Mouse (Mus musculus) embryonic facial prominence, embryonic 12.5 days (tissue): ENCODE data around the gene Borcs7. TPM values are rescaled to one million over a fixed set of nuclear protein-coding genes. Genes with fewer than 3 reads are reported as not detected.

Experiments
- ATAC-seq: fragments of 200-750 bp; cut with Nextera tagmentation; 2 replicates; pipeline ENCODE4 v1.8.0; 2017; ENCODE audit not compliant: insufficient number of reproducible peaks, insufficient read depth, low FRiP score, low TSS enrichment
- H3K27ac ChIP-seq: fragments of 300-500 bp; sonication (generic); 2 replicates; pipeline ENCODE4 v1.5.1; 2016; ENCODE audit warnings: mild to moderate bottlenecking
- H3K27me3 ChIP-seq: fragments of 300-500 bp; sonication (generic); 2 replicates; pipeline ENCODE4 v1.6.1; 2016; ENCODE audit warnings: mild to moderate bottlenecking, moderate library complexity
- H3K36me3 ChIP-seq: fragments of 300-500 bp; sonication (generic); 2 replicates; pipeline ENCODE4 v1.6.1; 2016; ENCODE audit warnings: mild to moderate bottlenecking
- H3K4me1 ChIP-seq: fragments of 300-500 bp; sonication (generic); 2 replicates; pipeline ENCODE4 v1.6.1; 2016
- H3K4me2 ChIP-seq: fragments of 300-500 bp; sonication (generic); replicated peaks from 2 replicates; pipeline ENCODE4 v1.6.1; 2016; ENCODE audit warnings: mild to moderate bottlenecking, moderate library complexity
- H3K4me3 ChIP-seq: fragments of 300-500 bp; sonication (generic); 2 replicates; pipeline ENCODE4 v1.5.1; 2016; ENCODE audit warnings: mild to moderate bottlenecking
- H3K9ac ChIP-seq: fragments of 300-500 bp; sonication (generic); 2 replicates; pipeline ENCODE4 v1.6.1; 2016; ENCODE audit warnings: mild to moderate bottlenecking, moderate library complexity
- H3K9me3 ChIP-seq: fragments of 300-500 bp; sonication (generic); 2 replicates; pipeline ENCODE4 v1.6.1; 2016; ENCODE audit warnings: mild to moderate bottlenecking, moderate library complexity
- WGBS: fragments of 180-500 bp; shearing (Covaris S2); methylation state at CpG from one replicate; pipeline ENCODE4 v1.1.7; 2016; 5-methylcytosine and 5-hydroxymethylcytosine counted together
- polyA plus RNA-seq: library from polyadenylated mRNA; unstranded; fragments of >200 nt; fragmentation: Nextera tagmentation; extraction: Ambion mirVana; gene quantifications from 2 replicates; pipeline ENCODE4 v1.2.1, GENCODE M21; 2016

Gene Borcs7
- polyA plus RNA-seq, 1 experiment from 2014 or later: 16.1 TPM

DNA sequence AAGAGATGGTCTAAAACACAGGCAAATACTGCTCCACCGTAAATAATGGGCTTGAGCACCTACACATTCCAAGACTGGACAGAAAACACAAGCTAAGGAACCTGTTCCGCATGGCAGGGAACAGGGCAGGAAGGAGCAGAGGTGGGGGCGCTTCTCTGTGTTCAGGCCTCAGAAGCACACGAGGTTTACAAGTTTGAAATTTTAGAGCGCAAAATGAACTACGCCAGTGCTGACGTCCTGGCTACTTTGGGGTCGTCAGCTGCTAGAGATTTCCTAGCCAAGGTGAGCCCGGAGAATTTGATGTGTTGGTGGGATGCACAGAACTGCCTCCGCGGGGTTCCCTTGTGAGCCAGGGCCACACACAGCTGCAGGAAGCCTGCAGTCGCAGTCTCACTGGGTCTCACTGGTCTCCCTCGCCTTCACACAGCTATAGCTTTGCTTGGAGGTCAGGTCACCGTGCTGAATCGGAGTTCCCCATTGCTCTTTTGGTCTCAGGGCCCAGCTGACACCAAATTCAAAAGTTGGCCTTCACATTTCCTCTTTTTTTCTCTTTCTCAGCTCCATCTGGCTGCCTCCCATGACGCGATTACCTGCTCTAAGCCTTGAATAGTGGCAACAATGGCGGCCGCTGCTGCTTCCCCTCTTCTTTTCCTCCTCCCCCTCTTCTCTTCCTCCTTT, 8.3 kb downstream of the Borcs7 start:
- no peaks in the 10 kb centered on the region for H3K27me3 ChIP-seq
- no peak overlapping the region for H3K9ac ChIP-seq
- 0 out of 2 replicates have a peak, but pooled peaks cover 10% of the 10 kb centered on the region for H3K36me3 ChIP-seq
- H3K4me3 ChIP-seq: no peak overlapping the region
- no peaks in the 10 kb centered on the region for H3K9me3 ChIP-seq
- WGBS: 47% methylated on average over 19 of the region's 19 CpGs
- ATAC-seq: no peak
- H3K4me2 ChIP-seq: no peak overlapping the region
- H3K4me1 ChIP-seq: no peaks in the 10 kb centered on the region
- no peak overlapping the region for H3K27ac ChIP-seq

DNA sequence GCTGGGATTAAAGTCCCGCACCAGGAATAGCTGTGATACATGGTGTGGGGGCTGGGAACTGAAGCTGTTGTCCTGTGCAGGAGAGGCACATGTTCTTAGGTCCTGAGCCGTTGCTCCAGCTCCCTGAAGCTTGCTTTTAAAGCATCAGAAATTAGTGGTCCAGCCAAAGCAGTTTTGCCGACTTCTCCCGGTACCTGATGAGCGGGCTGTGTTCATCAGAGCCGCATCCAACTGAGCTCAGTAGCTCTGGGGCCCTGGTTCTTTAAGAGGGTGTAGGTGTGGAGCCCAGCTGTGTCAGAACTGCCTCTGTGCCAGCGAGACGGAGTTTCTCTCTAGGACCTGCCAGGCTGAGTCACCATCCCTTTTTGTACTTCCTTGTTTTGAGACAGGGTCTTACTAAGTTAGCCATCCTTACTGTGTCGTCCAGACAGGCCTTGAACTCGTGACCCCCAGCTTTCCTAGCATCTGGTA, 9.3 kb downstream of the Borcs7 start:
- Histone ChIP-seq H3K9ac (no peak overlapping the region), H3K27me3 (no peaks in the 10 kb centered on the region), H3K36me3 (0 out of 2 replicates have a peak, but pooled peaks cover 10% of the 10 kb centered on the region), H3K4me1 (no peaks in the 10 kb centered on the region), H3K4me2 (no peak overlapping the region), H3K9me3 (no peaks in the 10 kb centered on the region), H3K27ac (no peak overlapping the region), H3K4me3 (no peak overlapping the region)
- ATAC-seq: no peak
- WGBS: 73% methylated on average over 10 of the region's 10 CpGs

DNA sequence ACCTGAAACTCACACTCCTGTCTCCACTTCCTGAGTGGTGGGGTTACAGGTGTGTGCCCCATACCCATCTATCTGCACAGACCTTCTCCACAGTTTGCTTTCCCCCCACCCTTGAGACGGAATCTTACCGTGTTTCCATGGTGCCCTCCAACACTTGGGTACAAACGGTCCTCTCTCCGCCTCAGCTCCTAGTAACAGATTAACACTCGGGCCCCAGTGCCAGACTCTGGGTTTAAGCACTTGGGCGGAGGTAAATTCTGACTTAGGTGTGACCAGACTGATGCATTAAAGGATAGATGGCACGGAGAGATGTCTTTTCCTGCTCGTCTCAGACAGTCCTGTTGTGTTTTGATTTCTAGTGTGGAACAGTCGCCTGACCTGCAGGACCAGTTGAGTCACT, 11.4 kb downstream of the Borcs7 start:
- Histone ChIP-seq H3K4me2 (no peak overlapping the region), H3K27ac (no peak overlapping the region), H3K9me3 (no peaks in the 10 kb centered on the region), H3K36me3 (0 out of 2 replicates have a peak, but pooled peaks cover 7% of the 10 kb centered on the region), H3K27me3 (no peaks in the 10 kb centered on the region), H3K9ac (no peak overlapping the region), H3K4me3 (no peak overlapping the region), H3K4me1 (no peaks in the 10 kb centered on the region)
- WGBS: 84% methylated on average over 9 of the region's 9 CpGs
- no peak for ATAC-seq

DNA sequence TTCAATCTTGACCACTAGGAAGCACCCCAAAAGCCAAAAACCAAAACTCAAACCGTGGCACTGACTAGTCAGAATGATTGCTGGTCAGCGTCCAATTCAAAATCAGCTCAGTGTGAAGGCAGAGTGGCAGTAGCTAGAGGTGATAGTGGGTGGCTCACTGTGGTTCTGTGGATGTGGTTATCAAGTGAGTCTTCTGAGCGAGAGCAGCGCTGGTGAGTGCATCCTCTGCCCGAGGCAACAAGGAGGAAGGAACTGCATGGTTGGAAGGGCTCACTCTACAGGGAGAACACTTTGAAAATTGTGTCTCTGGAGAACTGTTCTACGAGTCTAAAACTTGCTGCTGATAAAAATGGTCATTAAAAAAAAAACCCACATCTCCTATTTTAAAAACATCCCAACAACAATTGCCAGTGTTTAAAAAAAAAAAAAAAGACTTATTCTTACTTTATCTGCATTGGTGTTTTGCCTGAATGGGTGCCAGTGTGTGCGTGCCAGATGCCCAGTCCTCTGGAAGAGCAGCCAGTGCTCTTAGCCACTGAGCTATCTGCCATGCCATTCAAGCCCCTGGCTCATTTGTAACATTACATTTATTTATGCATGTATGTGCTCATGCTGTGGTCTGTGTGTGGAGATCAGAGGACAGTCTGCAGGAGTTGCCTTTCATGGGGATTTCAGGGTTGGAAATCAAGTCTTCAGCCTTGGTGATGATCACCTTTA, 16.2 kb downstream of the Borcs7 start:
- Histone ChIP-seq H3K4me2 (no peak overlapping the region), H3K9ac (no peak overlapping the region), H3K36me3 (0 out of 2 replicates have a peak, but pooled peaks cover 10% of the 10 kb centered on the region), H3K4me3 (no peak overlapping the region), H3K27ac (no peak overlapping the region), H3K9me3 (no peaks in the 10 kb centered on the region), H3K4me1 (peaks cover 5% of the 10 kb centered on the region; the same call in 1 of the 2 replicates), H3K27me3 (no peaks in the 10 kb centered on the region)
- WGBS: 50% methylated on average over 7 of the region's 7 CpGs
- no peak for ATAC-seq

DNA sequence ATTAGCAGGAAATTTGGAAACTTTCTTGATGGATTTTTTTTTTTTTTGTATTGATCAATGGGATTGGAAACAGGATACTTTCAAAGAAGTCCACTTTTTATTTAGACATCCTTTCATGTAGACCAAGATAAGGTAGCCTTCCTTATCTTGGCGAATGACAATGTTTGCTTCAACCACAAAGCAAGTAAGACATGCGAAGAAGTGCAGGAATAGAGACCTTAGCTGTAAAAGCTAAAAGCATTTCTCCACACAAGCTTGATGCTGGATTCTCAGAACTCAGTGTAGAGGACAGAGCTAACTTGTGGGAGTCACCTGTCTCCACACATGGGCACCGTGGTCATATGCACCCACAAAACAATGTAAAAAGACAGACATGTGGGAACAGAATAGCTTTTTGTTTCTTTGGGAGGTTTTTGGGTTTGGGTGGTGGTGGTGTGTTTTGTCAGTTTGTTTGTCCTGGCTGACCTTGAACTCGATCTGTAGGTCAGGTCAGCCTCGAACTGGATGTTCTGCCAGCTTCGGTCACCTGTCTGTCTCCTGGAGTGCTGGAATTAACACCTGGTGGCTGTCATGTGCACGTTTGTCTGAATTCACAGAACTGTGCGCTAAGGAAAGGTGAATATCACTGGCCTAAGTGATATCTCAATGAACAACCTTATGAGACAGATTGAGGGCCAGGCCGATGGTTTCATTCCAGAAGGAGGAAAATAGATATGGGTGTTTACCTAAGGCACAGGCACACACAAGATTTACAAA, 17.0 kb downstream of the Borcs7 start:
- Histone ChIP-seq H3K4me1 (peaks cover 5% of the 10 kb centered on the region; the same call in 1 of the 2 replicates), H3K27ac (no peak overlapping the region), H3K9me3 (no peaks in the 10 kb centered on the region), H3K36me3 (0 out of 2 replicates have a peak, but pooled peaks cover 5% of the 10 kb centered on the region), H3K27me3 (no peaks in the 10 kb centered on the region), H3K9ac (no peak overlapping the region), H3K4me3 (peak overlapping the region; percentile 47), H3K4me2 (peak overlapping the region; percentile 64)
- WGBS: 74% methylated on average over 9 of the region's 9 CpGs
- no peak for ATAC-seq

DNA sequence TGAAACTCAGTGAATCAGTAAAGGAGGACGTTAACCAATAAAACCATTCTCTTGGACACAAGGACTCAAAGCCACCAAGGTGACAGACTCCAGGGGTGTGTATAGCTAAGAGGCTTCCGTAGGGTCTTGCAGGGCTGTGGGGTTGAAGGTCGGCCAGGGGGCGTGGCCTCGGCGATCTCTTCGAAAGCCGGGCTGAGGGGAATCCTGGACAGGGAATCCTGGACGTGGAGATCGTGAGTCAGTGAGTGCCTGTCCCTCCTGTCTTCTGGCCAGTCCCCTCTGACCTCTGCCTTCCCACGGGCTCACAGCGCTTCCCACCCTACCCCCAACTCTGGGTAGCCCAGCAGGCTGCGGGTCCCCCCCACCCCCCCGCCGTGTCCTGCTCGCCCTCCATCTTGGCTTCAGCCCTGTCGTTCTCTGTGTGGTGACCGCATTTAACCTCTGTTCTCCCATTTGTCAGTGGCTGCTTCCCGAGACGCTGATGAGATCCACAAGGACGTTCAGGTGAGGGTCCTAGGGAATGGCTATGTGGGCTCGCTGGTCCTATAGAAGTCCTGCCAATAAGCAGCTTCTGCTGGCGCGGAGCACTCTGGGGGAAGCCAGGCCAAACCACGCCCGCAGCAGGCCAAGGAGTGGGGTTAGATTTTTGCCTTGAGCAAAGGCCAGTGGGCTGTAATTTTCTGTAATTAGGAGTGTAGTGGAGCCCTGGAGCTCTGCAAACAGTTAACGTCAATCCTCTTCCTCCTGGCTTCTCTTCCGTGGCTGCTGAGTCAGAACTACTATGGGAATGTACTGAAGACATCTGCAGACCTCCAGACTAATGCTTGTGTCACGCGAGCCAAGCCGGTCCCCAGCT, 17.8 kb downstream of the Borcs7 start, which contains the start of gene As3mt:
As3mt (plus strand) TSS at position 163 of the 856 bp plus-strand sequence.
- WGBS: 9% methylated on average over 31 of the region's 31 CpGs
- peak within 1 kb of the TSS; percentile 64 for H3K4me2 ChIP-seq
- peak within 1 kb of the TSS; percentile 47 for H3K4me3 ChIP-seq
- peaks cover 5% of the 10 kb centered on the region; the same call in 1 of the 2 replicates for H3K4me1 ChIP-seq
- ATAC-seq: peak; percentile 64; the same call in 1 of the 2 replicates
- H3K9me3 ChIP-seq: no peaks in the 10 kb centered on the region
- H3K27ac ChIP-seq: 0 out of 2 replicates have a peak within 1 kb of the TSS, but pooled peaks have one; percentile 3
- H3K36me3 ChIP-seq: 0 out of 2 replicates have a peak, but pooled peaks cover 5% of the 10 kb centered on the region
- H3K9ac ChIP-seq: peak within 1 kb of the TSS; percentile 44
- H3K27me3 ChIP-seq: no peaks in the 10 kb centered on the region

DNA sequence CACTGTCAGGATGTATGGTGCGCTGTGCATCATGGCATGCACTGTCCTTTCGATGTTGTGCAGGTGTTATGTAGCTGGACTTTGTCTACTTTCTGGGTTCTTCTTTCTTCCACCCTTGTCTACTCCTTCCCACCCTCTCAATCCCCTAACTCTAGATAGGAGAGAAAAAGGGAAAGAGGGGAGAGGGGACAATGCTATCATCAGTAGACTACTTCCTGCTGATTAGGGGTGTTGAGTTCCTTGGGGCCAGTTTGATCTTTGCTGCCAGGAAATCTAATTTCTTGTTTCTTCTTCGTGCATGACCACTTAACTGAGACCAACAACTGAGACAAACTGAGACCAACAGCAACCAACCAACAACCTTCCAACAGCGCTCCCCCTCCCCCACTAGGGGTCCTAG, 20.9 kb downstream of the Borcs7 start:
- H3K36me3 ChIP-seq: 0 out of 2 replicates have a peak, but pooled peaks cover 5% of the 10 kb centered on the region
- no peaks in the 10 kb centered on the region for H3K27me3 ChIP-seq
- H3K4me2 ChIP-seq: no peak overlapping the region
- H3K9me3 ChIP-seq: no peaks in the 10 kb centered on the region
- H3K27ac ChIP-seq: no peak overlapping the region
- H3K9ac ChIP-seq: no peak overlapping the region
- WGBS: 88% methylated on average over 4 of the region's 4 CpGs
- H3K4me1 ChIP-seq: peaks cover 5% of the 10 kb centered on the region; the same call in 1 of the 2 replicates
- H3K4me3 ChIP-seq: no peak overlapping the region
- no peak for ATAC-seq

DNA sequence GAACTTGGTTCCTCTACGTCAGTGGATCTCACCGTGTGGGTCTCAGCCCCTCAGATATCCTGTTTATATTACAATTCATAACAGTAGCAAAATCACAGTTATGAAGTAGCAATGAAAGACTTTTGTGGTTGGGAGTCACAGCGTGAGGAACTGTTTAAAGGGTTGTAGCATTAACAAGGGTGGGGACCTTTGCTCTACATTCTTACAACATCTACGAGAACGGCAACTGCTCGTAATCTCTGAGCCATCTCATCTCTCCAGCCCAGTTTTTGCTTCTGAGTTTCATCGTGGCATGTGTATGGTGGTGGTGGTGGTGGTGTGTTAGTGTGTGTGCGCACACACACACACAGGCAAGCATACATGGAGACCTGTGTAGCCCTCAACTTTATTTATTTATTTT, 24.5 kb downstream of the Borcs7 start:
- no peak overlapping the region for H3K4me3 ChIP-seq
- no peak for ATAC-seq
- H3K9ac ChIP-seq: no peak overlapping the region
- 0 out of 2 replicates have a peak, but pooled peaks cover 7% of the 10 kb centered on the region for H3K9me3 ChIP-seq
- no peak overlapping the region for H3K27ac ChIP-seq
- no peak overlapping the region for H3K4me2 ChIP-seq
- no peaks in the 10 kb centered on the region for H3K27me3 ChIP-seq
- H3K4me1 ChIP-seq: no peaks in the 10 kb centered on the region
- H3K36me3 ChIP-seq: peaks cover 12% of the 10 kb centered on the region; the same call in 1 of the 2 replicates
- WGBS: 84% methylated on average over 8 of the region's 8 CpGs

DNA sequence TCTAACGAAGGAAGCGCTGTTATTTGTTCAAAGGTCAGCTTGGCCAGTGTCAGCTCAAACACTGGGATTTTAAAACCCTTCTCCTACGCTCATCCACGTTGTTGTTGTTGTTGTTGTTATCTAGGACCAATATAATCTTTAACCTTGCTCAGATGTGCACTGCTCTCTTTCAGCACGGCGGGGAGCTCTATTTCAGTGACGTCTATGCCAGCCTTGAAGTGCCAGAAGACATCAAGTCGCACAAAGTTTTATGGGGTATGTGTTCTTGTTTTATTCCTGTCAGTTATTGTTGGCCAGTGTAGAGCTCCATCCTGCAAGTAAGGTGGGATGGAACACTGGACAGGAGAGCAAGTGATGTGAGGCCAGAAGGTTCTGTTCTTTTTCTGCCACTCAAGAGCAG, 25.3 kb downstream of the Borcs7 start:
- ATAC-seq: no peak
- no peak overlapping the region for H3K27ac ChIP-seq
- 93% methylated on average over 8 of the region's 8 CpGs for WGBS

DNA sequence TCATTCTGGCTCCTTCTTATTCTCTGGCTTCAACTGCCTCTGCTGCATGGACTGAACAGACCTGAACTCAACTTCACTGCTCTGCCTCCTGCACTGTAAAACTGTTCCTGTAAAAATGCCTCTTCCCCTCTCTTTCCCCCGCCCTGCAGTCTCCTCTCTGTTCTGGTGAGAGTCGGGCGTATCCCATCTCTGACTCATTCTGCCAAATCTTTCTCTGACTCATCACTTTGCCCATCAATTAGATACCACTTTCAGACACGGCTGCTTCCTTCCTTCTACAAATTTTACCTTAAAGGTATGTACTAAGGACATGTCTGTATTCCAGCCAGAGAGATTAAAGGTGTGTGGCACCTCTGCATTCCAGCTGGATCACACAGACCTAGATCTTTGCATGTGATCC, 28.4 kb downstream of the Borcs7 start:
- WGBS: 82% methylated on average over 4 of the region's 4 CpGs
- 0 out of 2 replicates have a peak, but pooled peaks cover 7% of the 10 kb centered on the region for H3K9me3 ChIP-seq
- H3K4me1 ChIP-seq: no peaks in the 10 kb centered on the region
- ATAC-seq: no peak
- no peak overlapping the region for H3K9ac ChIP-seq
- H3K36me3 ChIP-seq: peaks cover 8% of the 10 kb centered on the region; the same call in 1 of the 2 replicates
- no peaks in the 10 kb centered on the region for H3K27me3 ChIP-seq
- no peak overlapping the region for H3K4me2 ChIP-seq
- no peak overlapping the region for H3K27ac ChIP-seq
- H3K4me3 ChIP-seq: no peak overlapping the region

More for the DNA sequence above, 25.3 kb downstream of the Borcs7 start:
- Histone ChIP-seq H3K4me3 (no peak overlapping the region), H3K9ac (no peak overlapping the region), H3K27me3 (no peaks in the 10 kb centered on the region), H3K4me1 (no peaks in the 10 kb centered on the region), H3K4me2 (no peak overlapping the region), H3K9me3 (0 out of 2 replicates have a peak, but pooled peaks cover 7% of the 10 kb centered on the region), H3K36me3 (peaks cover 11% of the 10 kb centered on the region; the same call in 1 of the 2 replicates)
